27 mouse cellular contexts compared by ENCODE assay signal in genomic region chr13:20601421-20601820, GRCm38 (mm10).
"Had no signal": no experiment of that assay in that cellular context is flagged by ENCODE, and none has a peak within 500 bp of the region (broad histone marks: within the 10 kb centered on the region; RNA-seq: fewer than 3 reads in every experiment).

No protein-coding gene starts in this region.

- DNase-seq: gastrocnemius, adult 2 months; gastrocnemius, postnatal 10 days; gastrocnemius, postnatal 25 days; heart, adult 18-20 months; heart, postnatal 10 days; heart, postnatal 4 days; kidney, adult 11 months; kidney, adult 2 months; kidney, adult 9 months; kidney, postnatal 14 days; kidney, postnatal 36 days; layer of hippocampus, adult 9-11 months; layer of hippocampus, postnatal 36 days; left cerebral cortex, postnatal 4 days had no signal

- ATAC-seq: hindbrain, postnatal 0 days; intestine, embryonic 16.5 days; liver, embryonic 12.5 days had no signal

- H3K4me1 ChIP-seq: hindbrain, embryonic 12.5 days; hindbrain, embryonic 15.5 days; limb, embryonic 13.5 days; limb, embryonic 15.5 days had no signal

- H3K9ac ChIP-seq: heart, embryonic 12.5 days; hindbrain, embryonic 12.5 days; hindbrain, embryonic 15.5 days; kidney, embryonic 15.5 days; limb, embryonic 13.5 days; limb, embryonic 15.5 days; liver, embryonic 12.5 days; liver, embryonic 14.5 days had no signal

- H3K27me3 ChIP-seq: heart, embryonic 12.5 days; hindbrain, embryonic 12.5 days; hindbrain, embryonic 15.5 days; kidney, embryonic 15.5 days; limb, embryonic 13.5 days; limb, embryonic 15.5 days; liver, embryonic 12.5 days had no signal

- H3K9me3 ChIP-seq: heart, embryonic 10.5 days; heart, embryonic 12.5 days; hindbrain, embryonic 10.5 days; hindbrain, embryonic 12.5 days; hindbrain, embryonic 15.5 days; kidney, embryonic 15.5 days; limb, embryonic 13.5 days; limb, embryonic 15.5 days; liver, embryonic 12.5 days had no signal

- H3K4me2 ChIP-seq: heart, embryonic 12.5 days; hindbrain, embryonic 12.5 days; hindbrain, embryonic 15.5 days; kidney, embryonic 15.5 days; limb, embryonic 13.5 days; limb, embryonic 15.5 days; liver, embryonic 12.5 days had no signal

- H3K4me3 ChIP-seq: gastrocnemius, adult 2 months; heart, embryonic 10.5 days; heart, embryonic 12.5 days; hindbrain, embryonic 10.5 days; hindbrain, embryonic 12.5 days; hindbrain, embryonic 15.5 days; kidney, embryonic 15.5 days; limb, embryonic 13.5 days; limb, embryonic 15.5 days; liver, embryonic 12.5 days had no signal

- H3K27ac ChIP-seq: gastrocnemius, adult 2 months; heart, embryonic 10.5 days; hindbrain, embryonic 10.5 days; hindbrain, embryonic 12.5 days; hindbrain, embryonic 15.5 days; hindbrain, postnatal 0 days; kidney, embryonic 15.5 days; kidney, postnatal 0 days; limb, embryonic 13.5 days; limb, embryonic 15.5 days; liver, embryonic 12.5 days; liver, embryonic 14.5 days had no signal

- H3K36me3 ChIP-seq: heart, embryonic 10.5 days; kidney, embryonic 15.5 days; limb, embryonic 13.5 days; limb, embryonic 15.5 days; liver, embryonic 12.5 days had no signal
